Mouse (Mus musculus) monocyte, adult 5-6 weeks (primary cell): ENCODE data around the gene Atg13. TPM values are rescaled to one million over a fixed set of nuclear protein-coding genes. Genes with fewer than 3 reads are reported as not detected.

Experiments
- ATAC-seq: fragments of 153-309, 156-312 bp; replicated peaks from 2 replicates; pipeline ENCODE4 v1.8.0; 2017; ENCODE audit warnings: mild to moderate bottlenecking; ENCODE audit not compliant: low TSS enrichment, insufficient number of reproducible peaks, severe bottlenecking, poor library complexity, low FRiP score
- total RNA-seq: library from RNA; stranded (forward); fragments of 200-1000, 200-491, 200-594 nt; gene quantifications from 3 replicates; pipeline ENCODE4 v1.2.3, GENCODE M21; 2017

Gene Atg13
- total RNA-seq, 1 experiment from 2014 or later = 5.1 TPM

DNA sequence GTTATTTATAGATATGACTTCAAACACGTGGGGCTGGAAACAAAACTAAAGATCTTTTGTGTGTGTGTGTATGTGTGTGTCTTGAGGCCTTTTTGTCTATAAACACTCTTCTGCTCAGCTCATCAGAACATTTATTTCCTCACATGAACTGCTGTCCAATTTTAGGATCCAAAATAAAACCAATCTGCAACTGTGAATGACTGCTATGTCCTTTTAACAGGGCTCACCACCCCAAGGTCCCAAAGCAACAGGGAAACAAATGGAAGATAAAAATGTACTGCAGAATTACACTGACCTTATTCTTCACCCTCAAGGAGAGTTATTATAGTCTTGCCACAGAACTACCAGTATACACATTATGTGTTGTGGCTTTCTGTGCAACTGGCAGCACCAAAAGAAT is 11.2 kb downstream of the Atg13 start:
- ATAC-seq = no peak

DNA sequence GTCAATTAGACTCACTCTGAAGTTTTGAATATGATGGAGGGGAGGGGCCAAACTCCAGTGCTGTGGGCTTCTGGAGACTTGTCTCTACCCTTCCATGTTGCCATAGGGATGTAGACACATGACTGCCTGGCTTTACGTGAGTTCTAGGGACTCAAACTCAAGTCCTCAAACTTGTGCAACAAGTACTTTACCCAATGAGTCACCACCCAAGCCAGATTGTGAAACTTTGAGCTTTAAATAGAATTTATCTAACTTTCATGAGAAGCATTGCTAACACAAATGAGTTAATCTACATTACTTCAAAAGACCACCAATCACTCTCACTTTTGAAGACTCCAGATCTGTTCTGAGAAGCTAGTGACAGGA is 14.2 kb downstream of the Atg13 start:
- ATAC-seq = peak; percentile 91

DNA sequence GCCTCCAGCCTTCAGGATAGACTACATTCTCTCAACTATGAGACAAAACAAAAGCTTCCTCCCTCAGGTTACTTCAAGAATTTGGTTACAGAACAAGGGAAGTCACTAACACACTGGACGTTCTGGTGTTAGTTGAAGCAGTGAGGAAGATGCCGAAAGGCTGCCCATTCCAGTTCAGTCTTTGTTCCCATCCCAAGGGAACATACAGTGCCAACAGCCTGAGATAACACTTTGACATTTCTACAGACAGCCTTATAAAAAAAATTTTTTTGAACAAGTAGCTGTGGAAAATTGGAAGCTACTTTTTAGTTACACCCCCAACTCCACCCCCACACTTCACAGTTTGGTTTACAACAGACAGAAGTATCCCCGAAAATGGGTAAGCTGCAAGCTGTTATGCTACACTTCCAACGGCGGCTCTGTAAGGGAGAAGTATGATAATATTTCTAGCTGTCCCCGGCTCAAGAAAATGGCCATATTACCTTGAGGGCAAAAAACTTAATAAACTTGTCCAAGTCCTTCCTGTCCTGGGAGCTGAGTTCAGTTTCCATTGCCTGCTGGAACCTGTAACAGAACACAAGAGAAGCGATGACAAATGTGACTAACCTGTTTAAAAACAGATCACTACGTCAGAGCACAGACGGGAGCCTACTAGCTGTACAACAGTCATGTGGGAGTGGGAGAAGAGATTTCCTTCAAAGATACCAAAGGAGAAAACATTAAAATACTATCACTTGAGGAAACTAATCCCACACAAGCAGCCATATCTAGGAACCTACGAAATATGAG is 14.7 kb downstream of the Atg13 start:
- ATAC-seq = no peak

DNA sequence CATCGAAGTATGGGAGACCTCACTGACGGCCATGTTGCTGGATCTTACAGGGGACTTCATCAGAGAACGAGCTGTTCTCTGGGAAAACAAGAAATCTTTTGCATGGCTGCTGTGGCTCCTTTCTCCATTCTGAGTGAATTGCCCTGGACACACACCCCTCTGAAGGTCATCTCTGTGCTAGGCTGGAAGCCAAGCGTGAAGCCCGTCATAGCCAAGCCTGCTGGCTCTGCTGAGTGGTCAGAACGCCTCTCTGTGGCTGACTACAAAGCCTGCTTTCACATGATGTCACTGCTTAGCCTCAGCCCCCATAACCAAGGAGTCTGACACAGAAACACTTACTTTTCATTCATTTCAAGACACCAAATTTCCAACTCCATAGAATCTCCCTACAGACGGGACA is 20.9 kb downstream of the Atg13 start:
- no peak for ATAC-seq

DNA sequence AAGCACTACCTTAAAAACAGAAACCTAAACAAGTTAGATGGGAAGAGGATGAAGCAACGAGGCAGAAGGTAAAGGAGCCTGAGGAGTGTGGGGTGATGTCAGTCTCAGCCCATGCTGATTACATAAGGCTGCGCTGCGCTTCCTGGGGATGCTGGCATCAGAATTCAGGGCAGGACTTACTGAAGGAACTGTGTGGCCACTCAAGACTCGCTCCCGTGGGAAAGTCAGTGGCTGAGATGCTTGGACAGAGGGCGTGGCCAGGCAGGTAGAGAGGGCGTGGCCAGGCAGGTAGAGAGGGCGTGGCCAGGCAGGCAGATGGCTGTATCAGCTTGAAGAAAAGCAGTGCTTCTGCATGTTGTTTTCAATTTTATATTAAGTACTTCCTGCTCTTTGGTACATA is 26.5 kb downstream of the Atg13 start:
- no peak for ATAC-seq

DNA sequence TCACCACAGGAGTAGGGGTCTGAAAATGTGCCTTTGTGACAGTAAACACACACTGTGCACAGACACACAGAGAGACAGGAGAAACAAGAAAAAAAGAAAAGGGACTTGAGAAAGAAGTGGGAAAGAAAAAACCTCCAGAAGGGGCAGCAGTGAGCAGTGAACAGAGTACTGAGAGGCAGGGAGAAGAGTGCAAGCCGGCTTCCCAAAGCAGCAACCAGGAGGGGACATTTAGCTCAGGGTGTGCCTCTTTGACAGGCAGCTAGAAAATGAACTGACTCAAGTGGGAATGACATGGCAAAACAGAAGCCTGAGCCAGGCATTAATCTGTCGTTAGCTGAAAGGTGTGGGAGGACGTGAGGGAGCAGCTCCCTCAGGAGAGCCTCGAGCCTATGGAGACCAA is 27.5 kb downstream of the Atg13 start:
- no peak for ATAC-seq

DNA sequence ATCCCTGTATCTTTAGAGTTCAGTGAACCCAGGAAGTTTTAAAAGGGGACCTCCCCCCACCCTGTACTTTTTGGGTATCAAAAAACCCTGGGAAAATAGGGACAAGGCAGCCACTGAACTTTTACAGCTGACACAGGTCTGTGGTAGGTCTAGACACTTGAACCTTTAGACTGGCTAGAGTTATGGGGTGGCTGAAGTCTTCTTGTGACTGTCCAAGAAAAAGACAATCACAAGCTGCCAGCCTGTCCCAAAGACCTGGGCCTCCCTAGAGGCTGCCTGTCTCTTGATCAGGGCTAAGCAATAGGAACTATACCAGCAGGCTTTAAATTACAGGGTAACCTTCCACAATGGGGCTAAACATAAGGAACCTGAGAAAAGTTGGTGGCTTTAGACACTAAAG is 33.4 kb downstream of the Atg13 start:
- ATAC-seq = no peak

DNA sequence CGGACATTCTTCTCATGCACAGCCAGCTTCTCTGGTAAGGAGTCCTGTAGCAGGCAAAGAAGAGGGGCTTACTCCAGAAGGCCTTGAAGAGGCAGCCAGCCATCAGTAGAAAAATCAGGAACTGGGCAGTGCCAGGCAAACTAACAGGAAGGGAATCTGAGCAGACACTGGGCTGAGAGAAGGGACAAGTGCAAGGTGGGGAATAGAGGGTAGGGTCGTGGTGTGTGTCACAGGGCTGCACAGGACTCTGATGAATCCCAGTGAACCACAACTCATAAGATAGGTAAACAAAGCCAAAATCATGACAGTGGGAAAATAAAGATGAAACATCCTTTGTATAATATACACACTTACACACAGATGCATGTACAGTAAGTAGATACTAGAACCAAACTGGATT is 34.0 kb downstream of the Atg13 start:
- ATAC-seq = no peak

DNA sequence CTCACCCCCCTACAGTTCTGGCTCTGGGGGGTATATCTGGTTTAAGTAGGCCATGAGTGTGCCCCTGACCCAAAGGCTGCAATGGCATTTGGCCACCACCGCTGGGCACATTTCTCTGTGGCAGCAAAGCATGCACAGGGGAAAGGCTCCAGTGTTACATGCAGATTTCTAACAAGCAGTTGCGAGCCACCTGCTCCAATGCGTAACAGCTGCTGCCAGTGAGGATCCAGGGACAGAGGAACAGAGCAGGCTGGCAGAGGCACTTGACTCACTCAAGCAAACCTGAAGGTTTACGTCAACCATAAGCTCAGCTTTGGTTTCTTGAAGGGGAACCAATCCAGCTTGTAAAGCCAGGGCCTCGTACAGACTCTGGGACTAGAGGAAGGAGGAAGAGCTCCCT is 35.5 kb downstream of the Atg13 start:
- no peak for ATAC-seq

DNA sequence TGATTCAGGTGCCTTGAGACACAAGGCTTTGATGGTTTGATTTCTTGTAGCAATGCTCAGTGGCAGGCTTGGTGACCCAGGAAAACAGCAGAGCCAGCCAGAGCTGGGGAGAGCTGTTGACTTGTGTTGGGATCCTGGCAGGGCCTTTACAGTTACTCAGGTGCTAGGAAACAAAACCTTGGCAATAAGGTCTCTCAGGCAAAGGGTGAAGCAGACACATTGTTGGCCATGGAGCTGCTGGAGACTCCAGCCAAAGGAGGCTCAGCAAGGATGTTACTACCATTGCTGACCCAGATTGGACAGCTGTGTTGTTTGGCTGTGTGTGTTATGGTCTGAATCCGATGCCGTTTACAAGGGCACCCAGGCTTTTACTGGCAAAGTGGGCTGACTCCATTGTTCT is 36.8 kb downstream of the Atg13 start:
- no peak for ATAC-seq

DNA sequence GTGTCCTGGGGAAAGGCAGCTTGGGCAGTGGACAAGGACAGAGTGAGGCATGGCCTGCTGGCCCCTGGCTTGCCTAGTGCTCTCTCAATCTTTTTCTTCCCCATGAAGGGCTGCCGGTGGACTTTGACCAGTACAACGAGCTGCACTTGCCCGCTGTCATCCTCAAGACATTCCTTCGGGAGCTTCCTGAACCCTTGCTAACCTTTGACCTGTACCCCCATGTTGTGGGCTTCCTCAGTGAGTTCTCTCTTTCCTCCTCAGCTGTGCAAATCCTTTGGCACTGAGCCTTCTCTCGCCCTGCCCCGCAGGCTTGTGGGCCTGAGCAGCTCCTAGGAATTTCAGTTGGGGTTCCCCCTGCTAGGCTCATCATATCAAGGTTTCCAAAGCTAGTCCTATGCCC is 40.3 kb downstream of the Atg13 start:
- ATAC-seq = no peak

DNA sequence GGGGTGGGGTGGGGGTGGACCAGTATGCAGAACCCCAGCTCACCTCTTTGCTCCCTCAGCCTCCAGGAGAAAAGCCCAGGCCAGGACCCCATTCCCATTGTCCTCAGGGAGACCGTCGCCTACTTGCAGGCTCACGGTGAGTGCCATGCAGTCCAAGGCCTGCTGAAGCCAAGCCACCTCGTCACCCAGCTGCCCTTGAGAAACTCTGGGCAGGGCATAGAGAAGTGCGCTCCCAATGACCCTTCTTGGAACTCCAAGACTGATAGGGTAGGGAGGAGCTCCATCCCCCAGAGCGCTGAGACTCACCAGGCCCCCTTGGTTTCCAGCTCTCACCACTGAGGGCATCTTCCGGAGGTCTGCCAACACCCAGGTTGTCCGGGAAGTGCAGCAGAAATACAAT is 41.0 kb downstream of the Atg13 start:
- ATAC-seq = no peak

DNA sequence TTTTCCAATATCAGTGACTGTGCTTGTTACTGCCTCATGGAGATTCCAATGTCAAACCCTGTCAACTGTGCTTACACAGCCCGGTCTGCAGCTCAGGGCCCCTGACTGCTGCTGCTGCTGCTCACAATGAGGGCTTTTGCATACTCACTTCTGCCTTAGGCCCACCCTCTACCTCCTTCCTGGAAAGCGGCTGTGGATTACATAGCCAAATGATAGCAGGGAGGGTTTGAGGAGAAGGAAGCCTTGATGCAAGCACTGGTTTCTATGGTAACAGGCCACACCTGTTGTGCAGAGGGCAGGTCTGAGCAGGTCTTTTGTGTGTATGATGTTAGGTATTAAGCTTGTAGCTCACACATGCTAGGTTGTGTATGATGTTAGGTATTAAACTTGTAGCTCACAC is 42.6 kb downstream of the Atg13 start:
- no peak for ATAC-seq

DNA sequence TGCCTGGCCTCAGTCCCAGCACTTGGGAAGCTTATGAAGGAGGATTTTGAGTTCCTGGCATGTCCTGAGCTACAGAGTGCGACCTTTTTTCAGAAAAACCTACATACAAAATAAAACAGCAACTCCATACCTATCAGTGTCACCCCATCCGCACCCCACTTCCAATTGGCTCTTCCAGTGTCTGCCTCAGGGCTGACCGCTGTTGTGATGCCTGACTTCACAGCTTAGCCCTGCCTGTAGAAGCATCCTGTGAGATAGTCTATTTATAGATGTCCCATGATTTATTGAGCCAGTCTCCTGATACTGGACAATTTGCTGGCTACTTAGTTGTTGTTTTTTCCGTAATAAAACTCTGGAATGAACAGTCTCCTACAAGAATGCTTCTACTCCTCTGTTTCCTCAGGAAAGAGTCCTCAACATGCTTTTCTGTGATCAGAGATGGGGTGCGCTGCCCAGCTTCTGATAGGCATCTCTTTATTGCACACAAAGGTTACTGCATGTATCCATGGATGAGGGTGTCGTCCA is 43.9 kb downstream of the Atg13 start:
- ATAC-seq = no peak

DNA sequence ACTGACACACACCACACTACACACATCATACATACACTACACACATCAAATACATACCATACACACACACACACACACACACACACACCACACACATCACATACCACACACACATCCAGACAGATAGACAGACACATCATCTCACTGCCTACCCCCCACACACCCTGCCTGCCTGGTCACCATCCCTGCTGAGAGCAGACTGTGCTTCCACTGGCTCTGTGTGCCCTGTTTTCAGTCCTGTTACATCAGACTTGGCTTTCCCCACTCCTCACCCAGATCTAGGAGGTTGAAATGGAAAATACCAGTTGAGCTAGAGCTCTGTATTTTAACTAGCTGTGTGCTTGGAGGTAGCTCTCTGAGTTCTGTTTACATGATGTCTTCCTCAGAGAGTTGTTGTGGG is 45.6 kb downstream of the Atg13 start:
- ATAC-seq = no peak

DNA sequence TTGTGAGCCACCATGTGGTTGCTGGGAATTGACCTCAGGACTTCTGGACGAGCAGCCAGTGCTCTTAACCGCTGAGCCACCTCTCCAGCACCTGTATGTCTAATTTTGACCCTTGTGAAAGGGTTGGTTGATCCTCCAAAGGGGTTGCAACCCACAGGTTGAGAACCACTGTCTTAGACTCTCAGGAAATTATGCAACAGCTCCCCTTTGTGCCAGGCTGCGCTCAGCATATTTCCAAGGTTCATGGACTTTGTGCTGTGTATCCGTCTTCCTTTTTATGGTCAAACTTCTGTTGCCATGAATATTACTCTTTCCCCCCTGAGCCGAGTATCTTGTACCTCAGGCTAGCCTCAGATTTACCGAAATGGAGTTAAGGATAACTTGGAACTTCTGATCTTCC is 49.4 kb downstream of the Atg13 start:
- no peak for ATAC-seq

DNA sequence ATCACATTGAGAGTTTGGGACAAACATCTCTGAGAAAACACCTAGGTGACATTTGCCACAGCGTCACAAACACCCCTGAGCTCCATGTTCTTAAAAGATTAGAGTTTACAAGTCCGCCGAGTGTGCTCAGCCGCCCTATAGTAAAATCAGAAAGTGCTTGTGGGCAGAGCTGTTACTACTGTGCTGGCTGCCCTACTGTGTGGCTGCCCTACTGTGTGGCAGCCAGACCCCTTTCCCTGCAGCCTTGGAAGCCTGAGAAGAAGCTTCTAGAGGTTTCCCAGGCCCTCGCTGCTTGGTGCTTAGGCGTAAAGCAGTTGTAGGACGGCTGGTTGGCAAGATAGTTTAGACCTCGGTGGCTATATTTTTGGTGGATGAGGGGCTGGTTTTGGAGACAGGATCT is 50.7 kb downstream of the Atg13 start:
- ATAC-seq = no peak

DNA sequence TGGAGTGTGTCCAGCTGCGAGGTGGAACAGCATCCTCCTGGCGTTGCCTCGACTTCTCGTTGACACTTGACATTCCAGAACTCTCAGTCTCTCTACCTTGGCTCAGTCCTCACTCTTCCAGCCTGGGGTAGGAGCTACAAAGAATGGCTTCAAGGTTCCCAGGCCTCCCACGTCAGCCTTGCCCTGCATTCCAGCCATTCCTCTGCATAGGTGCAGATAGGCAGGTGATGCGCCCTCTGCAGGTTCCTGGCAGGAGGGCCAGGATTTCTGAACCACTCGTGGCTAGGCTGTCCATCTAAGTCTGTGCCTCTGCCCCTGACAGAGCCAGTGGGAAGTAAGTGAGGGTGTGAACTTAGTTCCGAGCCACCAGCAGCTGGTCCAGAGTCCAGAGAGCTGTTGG is 53.6 kb downstream of the Atg13 start:
- no peak for ATAC-seq

DNA sequence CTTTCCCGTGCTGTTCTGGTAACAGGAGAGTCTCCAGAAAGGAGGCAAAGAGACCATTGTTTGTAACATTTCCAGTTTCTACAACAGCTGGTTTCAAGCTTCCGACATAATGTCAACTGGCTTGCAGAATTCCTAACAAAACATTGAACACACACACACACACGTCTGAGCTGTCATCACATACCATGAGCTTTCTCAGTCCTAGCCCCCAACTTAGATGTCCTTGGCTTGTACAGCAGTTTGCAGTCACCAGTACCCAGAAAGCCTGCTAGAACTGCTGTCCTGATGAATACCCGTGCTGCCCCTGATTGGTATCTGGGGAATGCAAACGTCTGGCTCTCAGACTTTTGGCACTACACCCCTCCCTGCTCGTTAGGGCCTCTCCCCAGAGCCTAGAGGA is 54.5 kb downstream of the Atg13 start:
- ATAC-seq = no peak

DNA sequence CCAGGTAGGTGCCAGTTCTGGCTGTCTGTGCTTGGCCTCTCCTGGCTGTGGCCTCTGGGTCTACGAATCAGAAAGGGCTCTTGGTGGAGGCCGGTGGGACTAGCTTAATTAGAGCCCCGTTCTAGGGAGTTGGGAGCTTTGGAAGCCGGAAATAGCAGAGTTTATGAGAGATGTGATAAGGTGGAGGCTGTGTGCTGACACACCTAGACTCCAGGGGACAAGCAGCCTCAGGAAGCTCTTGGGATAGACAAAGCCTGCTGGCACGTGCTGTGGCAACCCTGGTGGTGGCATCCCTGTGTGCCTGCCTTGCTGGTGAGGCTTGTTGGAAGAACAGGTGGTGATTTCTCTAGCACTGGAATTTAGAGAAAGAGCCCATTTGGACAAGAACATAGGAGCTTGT is 55.0 kb downstream of the Atg13 start:
- no peak for ATAC-seq

DNA sequence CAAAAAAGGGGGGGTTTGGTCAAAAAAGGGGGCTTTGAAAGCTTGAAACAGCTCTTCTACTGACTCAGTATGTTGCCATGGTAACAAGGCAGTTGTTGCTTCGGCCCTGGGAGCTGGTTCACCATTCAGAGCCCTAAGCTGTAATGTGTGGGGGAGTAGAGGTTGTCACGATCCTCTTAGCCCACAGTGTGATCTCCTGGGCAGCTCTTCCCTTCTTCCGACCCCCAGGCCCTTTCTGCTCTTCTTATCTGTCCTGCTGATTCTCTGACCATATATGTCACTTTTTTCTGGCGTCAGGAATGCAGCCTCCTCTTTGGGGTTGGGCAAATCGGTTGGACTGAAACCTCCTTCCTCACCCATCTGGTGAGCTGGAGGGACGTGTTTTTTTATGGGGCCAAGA is 57.5 kb downstream of the Atg13 start:
- no peak for ATAC-seq
